Mouse (Mus musculus): ENCODE measurements around the gene Cct6b. TPM values are rescaled to one million over a fixed set of nuclear protein-coding genes. Genes with fewer than 3 reads are reported as not detected.

Gene Cct6b
- total and polyA plus RNA-seq, 2 experiments from 2014 or later: 0.19 TPM; not detected in 1

DNA sequence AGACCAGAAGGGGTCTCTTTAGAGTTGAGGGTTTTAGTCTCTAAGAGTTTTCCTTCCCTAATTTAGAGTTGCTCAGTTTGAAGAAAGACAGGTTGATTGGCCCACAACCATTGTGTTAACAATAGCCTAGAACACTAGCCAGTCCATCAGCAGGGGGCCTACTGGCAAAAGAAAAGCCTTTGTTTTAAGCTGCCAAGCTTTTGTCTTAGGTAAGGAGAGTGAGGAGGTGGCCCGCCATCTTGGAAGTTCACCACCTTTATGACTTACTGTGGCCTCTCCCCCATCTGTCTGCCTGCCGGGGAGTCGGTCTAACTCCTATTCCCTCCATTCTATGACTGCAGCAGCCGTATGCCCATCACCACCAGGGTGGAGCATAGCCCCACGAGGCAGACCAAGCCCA lies 73.6 kb downstream of the Cct6b start:
- DNase-seq: no peak
- H3K27me3 ChIP-seq (ENCODE audit: insufficient read depth, low read length): no peaks in the 10 kb centered on the region
- H3K4me3 ChIP-seq (ENCODE audit: low read depth, low read length): no peak overlapping the region
- no peaks in the 10 kb centered on the region for H3K36me3 ChIP-seq (ENCODE audit: insufficient read depth)
- no peak for TF ChIP-seq CTCF (IDR thresholded peaks at IDR 0.05; ENCODE audit: low read depth)
- no peaks in the 10 kb centered on the region for H3K4me1 ChIP-seq (ENCODE audit: insufficient read depth)
- no peak overlapping the region for H3K9ac ChIP-seq
- H3K27ac ChIP-seq (ENCODE audit: low read depth, low read length): no peak overlapping the region
- H3K9me3 ChIP-seq (ENCODE audit: low read length): no peaks in the 10 kb centered on the region
- no peak for ATAC-seq
- 38% methylated on average over 5 of the region's 5 CpGs for WGBS
- H3K4me2 ChIP-seq (ENCODE audit: low read depth): no peak overlapping the region

DNA sequence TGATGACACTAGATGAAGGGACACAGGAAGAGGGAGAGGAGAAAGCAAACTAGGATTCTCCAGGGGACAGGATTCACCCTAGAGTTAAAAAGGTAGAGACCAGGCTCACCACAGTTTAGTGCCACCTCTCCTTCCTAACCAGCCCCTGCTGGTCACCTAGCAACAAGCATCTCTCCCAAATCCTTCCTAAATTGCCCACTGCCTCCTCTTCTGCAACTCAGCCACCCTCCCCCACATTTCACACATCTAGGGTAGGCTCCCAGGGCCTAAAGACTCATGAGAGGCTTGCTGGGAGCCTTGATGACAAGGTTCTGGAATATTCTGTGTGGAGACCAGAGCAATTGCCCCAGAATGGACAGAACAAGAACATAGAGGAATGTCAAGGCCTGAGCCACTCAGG lies 76.5 kb downstream of the Cct6b start:
- ATAC-seq: no peak

DNA sequence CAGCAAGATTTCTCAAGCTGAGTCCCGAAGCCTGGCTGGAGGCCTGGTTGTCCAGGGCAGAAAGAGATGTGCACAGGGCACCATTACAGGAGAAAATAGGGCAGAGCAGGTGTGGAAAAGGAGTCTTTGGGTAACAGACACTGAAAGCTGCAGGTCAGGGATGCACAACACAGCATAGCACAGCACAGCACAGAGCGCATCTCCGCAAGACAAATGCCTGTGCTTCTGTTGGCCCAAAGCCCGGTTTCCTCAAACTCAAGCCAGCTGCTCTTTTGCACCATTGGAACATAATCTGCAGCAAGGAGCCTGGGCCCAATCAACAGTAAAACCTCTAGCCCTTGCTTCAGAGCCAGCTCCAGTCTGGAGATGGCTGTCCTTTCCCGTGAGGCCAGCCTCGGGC lies 79.4 kb downstream of the Cct6b start:
- no peaks in the 10 kb centered on the region for H3K4me1 ChIP-seq (ENCODE audit: insufficient read depth)
- no peaks in the 10 kb centered on the region for H3K9me3 ChIP-seq (ENCODE audit: low read length)
- TF ChIP-seq CTCF (IDR thresholded peaks at IDR 0.05; ENCODE audit: low read depth): no peak
- ATAC-seq (peak; percentile 45; the same call in 1 of the 2 replicates), DNase-seq (peak; percentile 75)
- H3K4me3 ChIP-seq (ENCODE audit: low read depth, low read length): no peak overlapping the region
- H3K27me3 ChIP-seq (ENCODE audit: insufficient read depth, low read length): no peaks in the 10 kb centered on the region
- no peaks in the 10 kb centered on the region for H3K36me3 ChIP-seq (ENCODE audit: insufficient read depth)
- H3K27ac ChIP-seq (ENCODE audit: low read depth, low read length): no peak overlapping the region
- no peak overlapping the region for H3K9ac ChIP-seq
- 40% methylated on average over 6 of the region's 6 CpGs for WGBS
- H3K4me2 ChIP-seq (ENCODE audit: low read depth): no peak overlapping the region

More for the DNA sequence above, 76.5 kb downstream of the Cct6b start:
- Histone ChIP-seq H3K9me3 (ENCODE audit: low read length) (no peaks in the 10 kb centered on the region), H3K4me3 (ENCODE audit: low read depth, low read length) (no peak overlapping the region), H3K27ac (ENCODE audit: low read depth, low read length) (no peak overlapping the region), H3K36me3 (ENCODE audit: insufficient read depth) (no peaks in the 10 kb centered on the region), H3K4me1 (ENCODE audit: insufficient read depth) (no peaks in the 10 kb centered on the region), H3K9ac (no peak overlapping the region), H3K27me3 (ENCODE audit: insufficient read depth, low read length) (no peaks in the 10 kb centered on the region), H3K4me2 (ENCODE audit: low read depth) (no peak overlapping the region)
- DNase-seq: no peak
- TF ChIP-seq CTCF (IDR thresholded peaks at IDR 0.05; ENCODE audit: low read depth): no peak

DNA sequence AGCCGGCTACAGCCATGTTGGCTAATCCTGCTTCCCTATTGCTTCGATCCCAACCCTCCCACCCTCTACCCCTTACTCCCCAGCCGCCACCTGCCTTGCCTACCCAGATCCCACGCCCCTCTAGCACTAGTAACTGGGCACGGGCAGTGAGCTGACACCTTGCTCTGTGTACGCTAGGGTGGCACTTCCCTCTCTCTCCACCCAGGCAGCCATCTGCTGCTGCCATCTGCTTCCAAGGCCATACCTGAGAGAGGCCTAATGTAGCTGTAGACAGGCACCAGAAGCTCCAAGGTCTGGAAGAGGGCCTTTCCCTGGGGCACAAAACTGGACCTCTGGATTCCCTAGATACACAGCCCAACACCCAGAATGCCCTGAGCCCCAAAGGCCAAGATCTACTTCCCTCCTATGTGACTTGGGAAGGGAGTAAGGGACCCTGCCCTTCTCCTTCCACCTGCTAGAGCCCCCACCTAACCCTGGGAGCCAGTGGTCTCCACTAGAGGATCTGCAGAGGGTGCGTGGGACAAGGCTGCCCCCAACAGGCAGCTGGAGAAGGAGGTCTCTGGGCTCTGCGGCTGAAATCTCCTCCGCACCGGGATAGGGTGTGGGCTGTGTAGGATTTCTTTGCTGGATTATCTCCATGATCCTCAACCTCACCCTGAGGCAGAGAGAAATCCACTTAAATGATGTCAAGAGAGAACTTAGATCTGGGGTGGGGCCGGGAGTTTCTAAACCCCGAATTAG lies 80.2 kb downstream of the Cct6b start:
- H3K9ac ChIP-seq: no peak overlapping the region
- H3K27ac ChIP-seq (ENCODE audit: low read depth, low read length): no peak overlapping the region
- no peaks in the 10 kb centered on the region for H3K27me3 ChIP-seq (ENCODE audit: insufficient read depth, low read length)
- H3K36me3 ChIP-seq (ENCODE audit: insufficient read depth): no peaks in the 10 kb centered on the region
- ATAC-seq (peak; percentile 77), DNase-seq (peak; percentile 59)
- H3K4me2 ChIP-seq (ENCODE audit: low read depth): no peak overlapping the region
- 37% methylated on average over 12 of the region's 12 CpGs for WGBS
- peak; percentile 80 for TF ChIP-seq CTCF (IDR thresholded peaks at IDR 0.05; ENCODE audit: low read depth)
- H3K4me1 ChIP-seq (ENCODE audit: insufficient read depth): no peaks in the 10 kb centered on the region
- H3K9me3 ChIP-seq (ENCODE audit: low read length): no peaks in the 10 kb centered on the region
- no peak overlapping the region for H3K4me3 ChIP-seq (ENCODE audit: low read depth, low read length)

DNA sequence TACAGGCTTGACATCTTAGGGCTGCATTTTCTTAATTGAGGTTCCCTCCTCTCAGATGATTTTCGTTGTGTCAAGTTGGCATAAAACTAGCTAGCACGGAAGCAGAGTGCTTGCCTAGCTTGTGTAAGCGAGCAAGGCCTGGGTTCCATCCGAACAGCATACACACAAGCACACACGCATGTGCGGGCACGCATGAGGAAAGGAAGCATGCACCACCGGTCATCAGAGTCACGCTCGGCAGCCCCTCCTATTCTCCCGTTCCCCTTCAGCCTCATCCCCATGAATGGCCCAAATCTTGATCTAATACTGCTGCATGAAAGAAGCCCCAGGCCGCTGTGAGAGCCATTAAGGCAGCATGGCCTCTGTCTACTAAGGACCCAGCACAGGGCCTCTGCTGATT lies 85.6 kb downstream of the Cct6b start:
- DNase-seq (no peak), ATAC-seq (no peak)
- H3K4me2 ChIP-seq (ENCODE audit: low read depth): no peak overlapping the region
- H3K36me3 ChIP-seq (ENCODE audit: insufficient read depth): no peaks in the 10 kb centered on the region
- no peaks in the 10 kb centered on the region for H3K9me3 ChIP-seq (ENCODE audit: low read length)
- no peak overlapping the region for H3K9ac ChIP-seq
- 55% methylated on average over 12 of the region's 12 CpGs for WGBS
- no peak overlapping the region for H3K4me3 ChIP-seq (ENCODE audit: low read depth, low read length)
- no peaks in the 10 kb centered on the region for H3K27me3 ChIP-seq (ENCODE audit: insufficient read depth, low read length)
- H3K4me1 ChIP-seq (ENCODE audit: insufficient read depth): 0 out of 2 replicates have a peak, but pooled peaks cover 4% of the 10 kb centered on the region
- TF ChIP-seq CTCF (IDR thresholded peaks at IDR 0.05; ENCODE audit: low read depth): no peak
- H3K27ac ChIP-seq (ENCODE audit: low read depth, low read length): no peak overlapping the region

Other genes starting within 250 kb of the Cct6b start
- gene Zfp830, start within 50 bp of the Cct6b start, total RNA-seq (2014; rRNA removed): 21.5 and 23.8 TPM in 2 replicates
- 17.0 and 19.6 TPM in 2 replicates for gene Zfp830, start within 50 bp of the Cct6b start, polyA plus RNA-seq (2015; fragmentation: Nextera tagmentation; extraction: Ambion mirVana)
- gene Lig3, start 16.8 kb upstream of the Cct6b start, total RNA-seq (2014; rRNA removed): 41.2 and 53.6 TPM in 2 replicates
- gene Lig3, start 16.8 kb upstream of the Cct6b start, polyA plus RNA-seq (2015; fragmentation: Nextera tagmentation; extraction: Ambion mirVana): 13.4 and 18.3 TPM in 2 replicates
- 4.3 and 6.0 TPM in 2 replicates for gene Rffl, start 106.9 kb upstream of the Cct6b start, total RNA-seq (2014; rRNA removed)
- gene Rffl, start 106.9 kb upstream of the Cct6b start, polyA plus RNA-seq (2015; fragmentation: Nextera tagmentation; extraction: Ambion mirVana): 2.3 and 2.8 TPM in 2 replicates
- gene Rad51d, start 126.3 kb upstream of the Cct6b start, total RNA-seq (2014; rRNA removed): 8.6 and 9.5 TPM in 2 replicates
- 13.4 and 14.0 TPM in 2 replicates for gene Rad51d, start 126.3 kb upstream of the Cct6b start, polyA plus RNA-seq (2015; fragmentation: Nextera tagmentation; extraction: Ambion mirVana)
- gene Fndc8, start 127.8 kb upstream of the Cct6b start, total RNA-seq (2014; rRNA removed): not detected in 2 replicates
- 0.06 and 0.29 TPM in 2 replicates for gene Fndc8, start 127.8 kb upstream of the Cct6b start, polyA plus RNA-seq (2015; fragmentation: Nextera tagmentation; extraction: Ambion mirVana)
- 31.5 and 34.9 TPM in 2 replicates for gene Nle1, start 144.1 kb upstream of the Cct6b start, total RNA-seq (2014; rRNA removed)
- 26.4 and 27.2 TPM in 2 replicates for gene Nle1, start 144.1 kb upstream of the Cct6b start, polyA plus RNA-seq (2015; fragmentation: Nextera tagmentation; extraction: Ambion mirVana)
- 1.4 and 3.0 TPM in 2 replicates for gene Unc45b, start 146.2 kb upstream of the Cct6b start, total RNA-seq (2014; rRNA removed)
- gene Unc45b, start 146.2 kb upstream of the Cct6b start, polyA plus RNA-seq (2015; fragmentation: Nextera tagmentation; extraction: Ambion mirVana): 2.2 and 2.4 TPM in 2 replicates
- gene Slfn5, start 187.0 kb upstream of the Cct6b start, total RNA-seq (2014; rRNA removed): 2.6 and 5.4 TPM in 2 replicates
- 1.5 and 2.4 TPM in 2 replicates for gene Slfn5, start 187.0 kb upstream of the Cct6b start, polyA plus RNA-seq (2015; fragmentation: Nextera tagmentation; extraction: Ambion mirVana)
- 1.3 and 2.2 TPM in 2 replicates for gene Slfn9, start 227.5 kb upstream of the Cct6b start, total RNA-seq (2014; rRNA removed)
- gene Slfn9, start 227.5 kb upstream of the Cct6b start, polyA plus RNA-seq (2015; fragmentation: Nextera tagmentation; extraction: Ambion mirVana): 0.93 and 1.3 TPM in 2 replicates

All from forebrain, postnatal 0 days (tissue).